Mouse (Mus musculus) heart, embryonic 10.5 days (tissue): ENCODE measurements around the gene Inpp5b. TPM values are rescaled to one million over a fixed set of nuclear protein-coding genes. Genes with fewer than 3 reads are reported as not detected.
"Not testable (repeated sequence)": the region's sequence is repeated elsewhere in the genome, so short reads cannot be mapped to it uniquely, and the experiment has no call there.

ENCODE experiments used
- DNase-seq: peaks from one replicate; pipeline ENCODE4 v3.0.0-alpha.2; 2017; ENCODE audit warnings: low spot score
- H3K27ac ChIP-seq: fragments of 300-500 bp; sonication (generic); 2 replicates; pipeline ENCODE4 v1.5.1; 2016; ENCODE audit warnings: mild to moderate bottlenecking
- H3K27me3 ChIP-seq: fragments of 300-500 bp; sonication (generic); 2 replicates; pipeline ENCODE4 v1.6.1; 2016; ENCODE audit warnings: mild to moderate bottlenecking; ENCODE audit not compliant: poor library complexity, insufficient read depth, severe bottlenecking
- H3K36me3 ChIP-seq: fragments of 300-500 bp; sonication (generic); 2 replicates; pipeline ENCODE4 v1.6.1; 2016; ENCODE audit warnings: mild to moderate bottlenecking, moderate library complexity
- H3K4me1 ChIP-seq: fragments of 300-500 bp; sonication (generic); 2 replicates; pipeline ENCODE4 v1.6.1; 2016; ENCODE audit warnings: mild to moderate bottlenecking
- H3K4me3 ChIP-seq: fragments of 300-500 bp; sonication (generic); 2 replicates; pipeline ENCODE4 v1.5.1; 2016; ENCODE audit warnings: mild to moderate bottlenecking, moderate library complexity
- H3K9me3 ChIP-seq: fragments of 300-500 bp; sonication (generic); 2 replicates; pipeline ENCODE4 v1.6.1; 2016; ENCODE audit warnings: mild to moderate bottlenecking, moderate library complexity
- WGBS: fragments of 180-500 bp; shearing (Covaris S2); methylation state at CpG from one replicate; pipeline ENCODE4 v1.1.7; 2016; 5-methylcytosine and 5-hydroxymethylcytosine counted together
- polyA plus RNA-seq: library from polyadenylated mRNA; unstranded; fragments of >200 nt; fragmentation: Nextera tagmentation; extraction: Ambion mirVana; gene quantifications from 2 replicates; pipeline ENCODE4 v1.2.1, GENCODE M21; 2016

Gene Inpp5b
- polyA plus RNA-seq, 1 experiment from 2014 or later: 25.5 TPM

GRCm38 (mm10) chr4:124703881-124704796, 37.5 kb upstream of the Inpp5b start:
- no peak for DNase-seq
- Histone ChIP-seq H3K27ac (peak overlapping the region; percentile 87), H3K9me3 (no peaks in the 10 kb centered on the region), H3K36me3 (peaks cover 20% of the 10 kb centered on the region; the same call in 1 of the 2 replicates), H3K4me3 (peak overlapping the region; percentile 35), H3K4me1 (peaks cover 84% of the 10 kb centered on the region), H3K27me3 (no peaks in the 10 kb centered on the region)
- WGBS: 5% methylated on average over 6 of the region's 6 CpGs

- DNase-seq: no peak
- WGBS: 13% methylated on average over 11 of the region's 11 CpGs
- Histone ChIP-seq H3K27ac (peak overlapping the region; percentile 87), H3K9me3 (no peaks in the 10 kb centered on the region), H3K36me3 (peaks cover 20% of the 10 kb centered on the region; the same call in 1 of the 2 replicates), H3K27me3 (no peaks in the 10 kb centered on the region), H3K4me3 (peak overlapping the region; percentile 35), H3K4me1 (peaks cover 87% of the 10 kb centered on the region)
Measured at GRCm38 (mm10) chr4:124704797-124705474, 36.7 kb upstream of the Inpp5b start.

GRCm38 (mm10) chr4:124705661-124706269, 35.9 kb upstream of the Inpp5b start:
- 84% methylated on average over 23 of the region's 23 CpGs for WGBS
- no peaks in the 10 kb centered on the region for H3K9me3 ChIP-seq
- peaks cover 20% of the 10 kb centered on the region; the same call in 1 of the 2 replicates for H3K36me3 ChIP-seq
- no peaks in the 10 kb centered on the region for H3K27me3 ChIP-seq
- no peak for DNase-seq
- H3K4me1 ChIP-seq: peaks cover 85% of the 10 kb centered on the region
- peak overlapping the region; percentile 87 for H3K27ac ChIP-seq
- no peak overlapping the region for H3K4me3 ChIP-seq

GRCm38 (mm10) chr4:124707381-124708199, 34.1 kb upstream of the Inpp5b start:
- Histone ChIP-seq H3K27ac (0 out of 2 replicates have a peak overlapping the region, but pooled peaks have one; percentile 93), H3K36me3 (peaks cover 20% of the 10 kb centered on the region; the same call in 1 of the 2 replicates), H3K4me1 (peaks cover 69% of the 10 kb centered on the region)
- DNase-seq, H3K4me3 ChIP-seq, H3K27me3 ChIP-seq, H3K9me3 ChIP-seq: not testable (repeated sequence)
- 84% methylated on average over 25 of the region's 25 CpGs for WGBS

GRCm38 (mm10) chr4:124708200-124708517, 33.5 kb upstream of the Inpp5b start:
- peaks cover 67% of the 10 kb centered on the region for H3K4me1 ChIP-seq
- H3K36me3 ChIP-seq: peaks cover 20% of the 10 kb centered on the region; the same call in 1 of the 2 replicates
- WGBS: 11% methylated on average over 1 of the region's 1 CpGs
- not testable (repeated sequence) for H3K9me3 ChIP-seq, H3K4me3 ChIP-seq, DNase-seq, H3K27me3 ChIP-seq
- H3K27ac ChIP-seq: peak overlapping the region; percentile 93

- WGBS: 1% methylated on average over 41 of the region's 41 CpGs
- Histone ChIP-seq H3K4me1 (peaks cover 61% of the 10 kb centered on the region), H3K27ac (peak overlapping the region; percentile 93), H3K9me3 (no peaks in the 10 kb centered on the region), H3K27me3 (no peaks in the 10 kb centered on the region), H3K4me3 (peak overlapping the region; percentile 58), H3K36me3 (peaks cover 20% of the 10 kb centered on the region; the same call in 1 of the 2 replicates)
- peak; percentile 96 for DNase-seq
Measured at GRCm38 (mm10) chr4:124708518-124709477, 32.9 kb upstream of the Inpp5b start.

- Histone ChIP-seq H3K27me3 (no peaks in the 10 kb centered on the region), H3K4me3 (peak overlapping the region; percentile 58), H3K27ac (peak overlapping the region; percentile 93), H3K4me1 (peaks cover 52% of the 10 kb centered on the region), H3K9me3 (no peaks in the 10 kb centered on the region), H3K36me3 (peaks cover 20% of the 10 kb centered on the region; the same call in 1 of the 2 replicates)
- DNase-seq: no peak
- WGBS: 4% methylated on average over 18 of the region's 18 CpGs
Measured at GRCm38 (mm10) chr4:124709961-124710446, 31.6 kb upstream of the Inpp5b start.

GRCm38 (mm10) chr4:124710776-124711291, 30.8 kb upstream of the Inpp5b start:
- 10% methylated on average over 5 of the region's 5 CpGs for WGBS
- Histone ChIP-seq H3K4me3 (no peak overlapping the region), H3K27me3 (no peaks in the 10 kb centered on the region), H3K9me3 (no peaks in the 10 kb centered on the region), H3K27ac (no peak overlapping the region), H3K4me1 (peaks cover 50% of the 10 kb centered on the region), H3K36me3 (peaks cover 17% of the 10 kb centered on the region)
- no peak for DNase-seq

- Histone ChIP-seq H3K4me1 (peaks cover 41% of the 10 kb centered on the region), H3K27ac (no peak overlapping the region), H3K9me3 (no peaks in the 10 kb centered on the region), H3K36me3 (peaks cover 19% of the 10 kb centered on the region), H3K4me3 (no peak overlapping the region), H3K27me3 (no peaks in the 10 kb centered on the region)
- 78% methylated on average over 6 of the region's 6 CpGs for WGBS
- DNase-seq: no peak
Measured at GRCm38 (mm10) chr4:124712618-124713017, 29.0 kb upstream of the Inpp5b start.

GRCm38 (mm10) chr4:124713850-124714249, 27.8 kb upstream of the Inpp5b start:
- Histone ChIP-seq H3K4me1 (peaks cover 32% of the 10 kb centered on the region), H3K36me3 (peaks cover 31% of the 10 kb centered on the region)
- not testable (repeated sequence) for H3K4me3 ChIP-seq, H3K27me3 ChIP-seq, H3K9me3 ChIP-seq, DNase-seq, H3K27ac ChIP-seq
- 68% methylated on average over 5 of the region's 5 CpGs for WGBS
